In genomic region chr4:70062516-70062915, GRCm38 (mm10) we compare ENCODE assay signal across 25 mouse cellular contexts.
DNase-seq lines count a peak whose midpoint lies in the region.
"Had no signal": no experiment of that assay in that cellular context is flagged by ENCODE, and none has a peak within 500 bp of the region (broad histone marks: within the 10 kb centered on the region; RNA-seq: fewer than 3 reads in every experiment).

No protein-coding gene starts in this region.

- H3K4me3 ChIP-seq in heart, embryonic 10.5 days, result no peak overlapping the region
- H3K4me3 ChIP-seq: embryonic facial prominence, embryonic 12.5 days; embryonic facial prominence, embryonic 15.5 days; erythroblast, embryonic 14.5 days; forebrain, embryonic 12.5 days; forebrain, embryonic 15.5 days; gastrocnemius, adult 2 months; hindbrain, embryonic 12.5 days; hindbrain, embryonic 15.5 days had no signal

- no peaks in the 10 kb centered on the region for H3K36me3 ChIP-seq in heart, embryonic 10.5 days
- H3K36me3 ChIP-seq: embryonic facial prominence, embryonic 12.5 days; embryonic facial prominence, embryonic 15.5 days; forebrain, embryonic 12.5 days; forebrain, embryonic 15.5 days; hindbrain, embryonic 12.5 days; hindbrain, embryonic 15.5 days had no signal

- DNase-seq in adrenal gland, adult 2 months, result peak; percentile 5
- no peak for DNase-seq in adrenal gland, postnatal 10 days
- no peak for DNase-seq in heart, embryonic 10.5 days (ENCODE audit: low spot score)
- DNase-seq in heart, postnatal 10 days, result no peak
- DNase-seq in layer of hippocampus, adult 11-12 months (ENCODE audit: low spot score), result peak; percentile 3
- DNase-seq in layer of hippocampus, adult 9-11 months, result no peak
- DNase-seq in brain, adult 2 months (ENCODE audit: low read depth, low spot score), result peak; percentile 54
- DNase-seq in gastrocnemius, postnatal 14 days, result no peak
- DNase-seq: adrenal gland, adult 8-10 months; adrenal gland, postnatal 36 days; B cell, adult 2 months; cerebellum, adult 11 months; cerebellum, adult 2 months; cerebellum, adult 9-11 months; cerebellum, postnatal 25 days; gastrocnemius, adult 2 months; gastrocnemius, postnatal 25 days; kidney, adult 2 months had no signal

- H3K9me3 ChIP-seq in heart, embryonic 10.5 days, result no peaks in the 10 kb centered on the region
- H3K9me3 ChIP-seq: embryonic facial prominence, embryonic 12.5 days; embryonic facial prominence, embryonic 15.5 days; forebrain, embryonic 12.5 days; forebrain, embryonic 15.5 days; hindbrain, embryonic 12.5 days; hindbrain, embryonic 15.5 days had no signal

- H3K4me1 ChIP-seq in heart, embryonic 10.5 days, result peaks cover 11% of the 10 kb centered on the region; the same call in 1 of the 2 replicates
- H3K4me1 ChIP-seq: embryonic facial prominence, embryonic 12.5 days; embryonic facial prominence, embryonic 15.5 days; forebrain, embryonic 12.5 days; forebrain, embryonic 15.5 days; hindbrain, embryonic 12.5 days; hindbrain, embryonic 15.5 days had no signal

- H3K27ac ChIP-seq in heart, embryonic 10.5 days, result 0 out of 2 replicates have a peak overlapping the region, but pooled peaks have one; percentile 6
- H3K27ac ChIP-seq: embryonic facial prominence, embryonic 12.5 days; embryonic facial prominence, embryonic 15.5 days; forebrain, embryonic 12.5 days; forebrain, embryonic 15.5 days; gastrocnemius, adult 2 months; hindbrain, embryonic 12.5 days; hindbrain, embryonic 15.5 days had no signal

- WGBS in heart, embryonic 10.5 days, result 68% methylated on average over 1 of the region's 1 CpGs

- H3K27me3 ChIP-seq in heart, embryonic 10.5 days (ENCODE audit: insufficient read depth, poor library complexity, severe bottlenecking), result no peaks in the 10 kb centered on the region
- H3K27me3 ChIP-seq: embryonic facial prominence, embryonic 12.5 days; embryonic facial prominence, embryonic 15.5 days; forebrain, embryonic 12.5 days; forebrain, embryonic 15.5 days; hindbrain, embryonic 12.5 days; hindbrain, embryonic 15.5 days had no signal

- intact Hi-C loops in heart, postnatal 10 days (cut with DNase I), result no loop called here
- intact Hi-C loops in gastrocnemius, postnatal 14 days (cut with DNase I; ENCODE audit: low total_unique reads), result no loop called here

Comparison
In these comparisons a context has a peak if more than half of its experiments do, and no peak if none do; other contexts are left out.
1. DNase-seq: peak in adrenal gland, adult 2 months (single experiment), layer of hippocampus, adult 11-12 months (single experiment) and brain, adult 2 months (single experiment); none in adrenal gland, postnatal 10 days (single experiment), heart, embryonic 10.5 days (single experiment), heart, postnatal 10 days (0 of 2), layer of hippocampus, adult 9-11 months (single experiment) and gastrocnemius, postnatal 14 days (single experiment).